Mouse (Mus musculus): ENCODE results near the gene Eno2. TPM values are rescaled to one million over a fixed set of nuclear protein-coding genes. Genes with fewer than 3 reads are reported as not detected.

Eno2 gene
- polyA plus RNA-seq, 1 experiment from 2014 or later: 27.8 TPM

DNA sequence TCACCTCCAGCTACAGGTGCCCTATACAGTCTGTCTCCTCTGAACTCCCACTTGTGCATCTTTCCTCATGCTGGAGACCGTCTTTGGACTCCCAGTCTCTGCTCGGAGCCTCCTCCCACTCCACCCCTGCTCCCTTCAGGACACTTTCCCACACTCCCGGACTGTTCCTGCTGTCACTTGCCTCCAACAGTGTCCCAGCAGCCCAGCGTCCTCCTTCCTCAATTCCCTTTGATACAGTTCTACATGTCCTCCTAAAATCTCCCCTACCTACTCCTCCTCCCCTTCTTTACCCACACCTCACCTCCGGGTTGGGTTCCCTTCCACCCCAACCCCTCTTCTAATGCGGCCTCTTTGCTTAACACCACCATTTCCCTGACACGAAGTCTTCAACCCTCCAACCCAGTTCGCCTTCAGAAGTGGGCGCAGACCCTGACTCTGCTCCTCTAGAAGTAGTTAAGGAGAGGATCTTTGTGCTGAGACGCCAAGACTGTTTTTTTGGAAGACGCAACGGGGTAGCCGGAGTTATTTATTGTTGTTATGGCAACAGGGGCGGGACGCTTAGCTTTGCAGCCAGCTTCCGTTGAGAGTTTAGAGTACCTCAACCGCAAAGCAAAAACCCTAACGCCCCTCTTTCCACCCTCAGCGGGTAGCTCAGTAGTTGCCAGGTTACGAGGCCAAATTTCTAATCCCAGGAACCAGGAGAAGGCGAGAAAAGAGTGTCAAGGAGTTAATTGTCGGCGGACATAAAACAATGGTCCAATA, 9.9 kb upstream of the Eno2 start, which contains the start of gene Lrrc23:
Gene Lrrc23, minus strand, starts transcription at position 506 of the 762 bp plus-strand sequence.
- no peaks in the 10 kb centered on the region for H3K36me3 ChIP-seq
- H3K4me3 ChIP-seq: peak within 1 kb of the TSS; percentile 29
- 4% methylated on average over 23 of the region's 23 CpGs for WGBS
- peaks cover 8% of the 10 kb centered on the region for H3K27me3 ChIP-seq (replicated peaks)
- H3K9ac ChIP-seq: 0 out of 2 replicates have a peak within 1 kb of the TSS, but pooled peaks have one; percentile 22
- H3K9me3 ChIP-seq: no peaks in the 10 kb centered on the region
- peak; percentile 55 for ATAC-seq (ENCODE audit: low FRiP score, low read depth)
- H3K4me1 ChIP-seq: peaks cover 12% of the 10 kb centered on the region
- H3K4me2 ChIP-seq (replicated peaks): peak within 1 kb of the TSS; percentile 70
- no peak within 1 kb of the TSS for H3K27ac ChIP-seq

DNA sequence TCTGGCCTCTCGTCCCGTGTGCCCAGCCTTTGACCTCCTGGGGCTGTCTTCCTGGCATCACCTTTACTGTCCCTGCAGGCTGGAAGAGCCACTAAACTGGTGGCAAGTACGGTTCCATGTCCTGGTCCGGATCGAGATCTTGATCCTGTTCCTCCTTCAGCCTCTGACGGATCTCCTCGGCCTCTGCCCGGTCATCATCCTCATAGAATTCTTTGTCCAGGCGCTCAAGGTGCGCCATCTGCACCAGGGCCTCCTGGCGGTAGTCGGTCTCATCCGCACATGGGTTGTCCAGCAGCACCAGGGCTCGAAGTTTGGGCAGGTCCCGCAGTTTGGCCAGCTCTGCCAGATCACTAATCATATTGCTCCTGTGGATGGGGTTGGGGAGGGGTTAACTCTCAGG, 1.0 kb upstream of the Eno2 start:
- ATAC-seq (ENCODE audit: low FRiP score, low read depth): no peak
- Histone ChIP-seq H3K27ac (no peak overlapping the region), H3K36me3 (no peaks in the 10 kb centered on the region), H3K27me3 (replicated peaks) (peaks cover 14% of the 10 kb centered on the region), H3K9ac (no peak overlapping the region), H3K4me3 (no peak overlapping the region), H3K4me1 (peaks cover 16% of the 10 kb centered on the region), H3K9me3 (no peaks in the 10 kb centered on the region), H3K4me2 (replicated peaks) (no peak overlapping the region)
- 89% methylated on average over 15 of the region's 15 CpGs for WGBS

DNA sequence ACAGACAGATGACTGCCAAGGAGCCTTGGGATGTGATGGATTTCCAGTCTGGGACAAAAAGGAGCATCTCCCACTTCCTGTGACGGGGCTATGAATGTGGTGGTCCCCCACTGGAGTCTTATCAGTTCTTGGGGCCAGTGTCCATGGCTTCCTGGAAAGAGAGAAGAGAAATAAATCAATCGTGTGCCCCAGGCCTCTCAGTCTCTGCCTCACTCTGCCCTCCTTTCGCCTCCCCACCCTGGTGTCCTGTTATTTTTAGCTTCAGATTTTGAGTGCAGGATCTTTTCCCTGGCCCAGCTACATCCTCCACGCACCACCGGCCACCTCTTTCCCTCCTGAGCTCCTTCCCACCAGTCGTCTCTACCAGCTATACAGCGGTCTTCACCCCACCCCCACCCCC, 540 bp upstream of the Eno2 start:
- Histone ChIP-seq H3K4me1 (peaks cover 16% of the 10 kb centered on the region), H3K36me3 (no peaks in the 10 kb centered on the region), H3K4me3 (peak overlapping the region; percentile 44), H3K27me3 (replicated peaks) (peaks cover 14% of the 10 kb centered on the region), H3K27ac (no peak overlapping the region), H3K9me3 (no peaks in the 10 kb centered on the region), H3K9ac (no peak overlapping the region), H3K4me2 (replicated peaks) (peak overlapping the region; percentile 71)
- 0 out of 2 replicates have a peak, but pooled peaks have one; percentile 14 for ATAC-seq (ENCODE audit: low FRiP score, low read depth)
- WGBS: 55% methylated on average over 7 of the region's 7 CpGs

DNA sequence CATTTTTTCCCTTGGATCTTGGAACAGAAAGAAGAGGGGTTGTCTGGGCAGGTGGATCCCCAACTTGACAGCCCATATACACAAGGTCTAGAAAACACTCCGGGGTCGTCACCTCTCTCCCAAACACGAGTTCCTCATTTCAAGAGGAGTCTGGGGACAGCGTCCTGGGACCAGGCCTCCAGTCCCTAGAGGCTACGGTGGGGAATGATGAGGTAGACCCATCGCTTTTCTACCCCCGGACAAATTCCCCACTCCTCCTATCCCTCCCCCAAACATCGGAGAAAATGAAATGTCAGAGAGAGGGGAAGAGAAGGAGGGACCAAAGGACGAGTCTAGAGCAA, 799 bp downstream of the Eno2 start:
- peaks cover 14% of the 10 kb centered on the region for H3K27me3 ChIP-seq (replicated peaks)

DNA sequence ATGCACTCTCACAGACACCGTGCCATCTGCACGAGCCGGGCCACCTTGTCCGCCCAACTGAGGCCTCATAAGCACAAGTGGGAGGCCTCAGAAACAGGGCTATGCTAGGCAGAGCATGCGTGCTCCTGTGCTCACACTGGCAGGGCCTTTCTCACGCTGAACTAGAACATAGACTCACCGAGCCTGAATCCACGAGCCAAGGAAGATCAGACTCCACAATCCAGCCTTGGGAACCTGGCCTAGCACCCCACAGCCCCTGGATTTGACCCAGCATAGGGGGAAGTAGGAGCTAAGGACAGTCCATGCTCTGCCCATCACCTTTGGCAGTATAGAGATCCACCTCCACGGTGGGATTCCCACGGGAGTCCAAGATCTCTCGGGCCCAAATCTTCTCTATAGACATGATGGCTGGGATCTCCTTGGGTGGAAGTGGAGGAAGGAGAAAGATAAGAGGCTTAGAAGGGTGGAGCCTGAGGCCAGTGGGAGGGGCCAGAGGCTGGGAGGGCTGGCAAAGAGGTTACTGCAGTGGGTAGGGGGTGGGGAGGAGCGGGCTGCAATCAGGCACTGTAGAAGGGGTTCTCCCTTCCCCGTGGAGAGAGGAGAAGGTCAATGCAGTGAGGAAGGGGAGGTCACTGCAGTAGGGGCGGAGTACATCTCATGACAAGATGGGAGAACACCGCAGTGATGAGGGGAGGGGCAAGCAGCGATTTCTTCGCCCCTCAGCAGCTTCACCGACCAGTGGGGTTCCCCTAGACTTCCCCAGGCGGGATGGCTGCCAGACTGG, 1.4 kb downstream of the Eno2 start:
- 0 out of 2 replicates have a peak overlapping the region, but pooled peaks have one; percentile 59 for H3K9ac ChIP-seq
- H3K27ac ChIP-seq: no peak overlapping the region
- peak overlapping the region; percentile 71 for H3K4me2 ChIP-seq (replicated peaks)
- H3K4me1 ChIP-seq: peaks cover 16% of the 10 kb centered on the region
- H3K9me3 ChIP-seq: no peaks in the 10 kb centered on the region
- ATAC-seq (ENCODE audit: low FRiP score, low read depth): 0 out of 2 replicates have a peak, but pooled peaks have one; percentile 21
- H3K36me3 ChIP-seq: no peaks in the 10 kb centered on the region
- H3K27me3 ChIP-seq (replicated peaks): peaks cover 14% of the 10 kb centered on the region
- WGBS: 25% methylated on average over 19 of the region's 19 CpGs
- peak overlapping the region; percentile 44 for H3K4me3 ChIP-seq

More for the DNA sequence above, 799 bp downstream of the Eno2 start:
- 5% methylated on average over 9 of the region's 9 CpGs for WGBS
- Histone ChIP-seq H3K27ac (no peak overlapping the region), H3K4me3 (peak overlapping the region; percentile 44), H3K4me2 (replicated peaks) (peak overlapping the region; percentile 71), H3K4me1 (peaks cover 16% of the 10 kb centered on the region), H3K9ac (peak overlapping the region; percentile 59; the same call in 1 of the 2 replicates), H3K36me3 (no peaks in the 10 kb centered on the region), H3K9me3 (no peaks in the 10 kb centered on the region)
- ATAC-seq (ENCODE audit: low FRiP score, low read depth): peak; percentile 4

DNA sequence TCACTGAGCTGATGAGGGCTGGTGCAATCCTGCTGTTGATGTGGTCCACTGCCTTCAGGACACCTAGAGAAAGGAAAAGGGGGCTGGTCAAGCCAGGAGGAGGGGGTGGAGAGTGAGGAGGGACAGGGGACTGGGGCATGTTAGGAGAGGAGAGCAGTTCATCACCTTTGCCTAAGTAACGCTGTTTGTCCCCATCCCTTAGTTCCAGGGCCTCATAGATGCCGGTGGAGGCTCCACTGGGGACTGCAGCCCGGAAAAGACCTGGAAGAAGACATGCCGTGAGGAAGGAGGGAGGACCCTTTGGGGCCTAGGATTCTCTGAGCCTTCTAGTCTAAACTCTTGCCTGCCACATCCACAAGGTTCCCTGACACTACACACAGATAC, 1.9 kb downstream of the Eno2 start:
- Histone ChIP-seq H3K27me3 (replicated peaks) (peaks cover 14% of the 10 kb centered on the region), H3K27ac (no peak overlapping the region), H3K4me3 (no peak overlapping the region), H3K4me2 (replicated peaks) (peak overlapping the region; percentile 71; the same call in 1 of the 2 replicates), H3K4me1 (peaks cover 16% of the 10 kb centered on the region), H3K36me3 (no peaks in the 10 kb centered on the region), H3K9ac (no peak overlapping the region), H3K9me3 (no peaks in the 10 kb centered on the region)
- no peak for ATAC-seq (ENCODE audit: low FRiP score, low read depth)
- whole genome bisulfite sequencing: 33% methylated on average over 4 of the region's 4 CpGs

DNA sequence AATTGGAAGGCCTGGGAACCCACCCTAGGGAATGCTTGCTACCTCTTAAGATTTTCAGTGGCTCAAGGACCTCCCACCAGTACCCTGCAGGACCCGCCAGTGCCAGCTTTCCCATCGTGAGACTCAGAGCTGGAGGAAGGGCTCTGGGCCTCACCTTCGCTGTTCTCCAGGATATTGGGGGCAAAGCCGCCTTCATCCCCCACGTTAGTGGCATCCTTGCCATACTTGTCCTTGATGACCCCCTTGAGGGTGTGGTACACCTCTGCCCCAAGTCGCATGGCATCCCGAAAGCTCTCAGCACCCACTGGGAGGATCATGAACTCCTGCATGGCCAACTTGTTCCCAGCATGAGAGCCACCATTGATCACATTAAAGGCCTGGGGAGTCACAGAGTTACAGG, 3.5 kb downstream of the Eno2 start:
- no peak overlapping the region for H3K9ac ChIP-seq
- WGBS: 88% methylated on average over 7 of the region's 7 CpGs
- no peak for ATAC-seq (ENCODE audit: low FRiP score, low read depth)
- H3K4me1 ChIP-seq: peaks cover 16% of the 10 kb centered on the region
- no peak overlapping the region for H3K4me3 ChIP-seq
- no peaks in the 10 kb centered on the region for H3K9me3 ChIP-seq
- no peak overlapping the region for H3K27ac ChIP-seq
- peaks cover 14% of the 10 kb centered on the region for H3K27me3 ChIP-seq (replicated peaks)
- H3K4me2 ChIP-seq (replicated peaks): no peak overlapping the region
- no peaks in the 10 kb centered on the region for H3K36me3 ChIP-seq

DNA sequence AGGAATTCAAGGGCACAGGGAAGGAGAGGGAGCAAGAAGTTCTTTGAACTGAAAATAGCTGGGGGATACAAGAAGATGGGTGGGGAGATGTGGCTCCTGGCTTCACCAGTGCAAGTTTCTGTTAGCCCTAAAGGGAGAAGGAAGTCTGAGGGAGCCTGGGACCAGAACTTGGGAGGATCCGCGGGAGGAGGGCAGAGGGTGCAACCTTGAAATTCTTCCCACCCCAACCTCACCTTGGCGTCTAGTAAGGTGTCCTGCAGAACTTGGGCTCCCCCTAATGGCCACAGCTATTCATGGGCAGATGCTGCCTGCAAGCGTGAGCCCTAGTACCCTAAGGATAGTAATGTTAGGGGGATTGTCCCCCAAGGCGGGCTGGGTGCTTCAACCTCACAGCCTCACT, 10.2 kb downstream of the Eno2 start:
- 5% methylated on average over 5 of the region's 5 CpGs for WGBS
- no peak overlapping the region for H3K4me3 ChIP-seq
- no peak overlapping the region for H3K27ac ChIP-seq
- no peaks in the 10 kb centered on the region for H3K9me3 ChIP-seq
- H3K4me1 ChIP-seq: peaks cover 38% of the 10 kb centered on the region
- H3K36me3 ChIP-seq: no peaks in the 10 kb centered on the region
- no peak for ATAC-seq (ENCODE audit: low FRiP score, low read depth)
- H3K9ac ChIP-seq: peak overlapping the region; percentile 13; the same call in 1 of the 2 replicates
- no peaks in the 10 kb centered on the region for H3K27me3 ChIP-seq (replicated peaks)
- peak overlapping the region; percentile 75 for H3K4me2 ChIP-seq (replicated peaks)

DNA sequence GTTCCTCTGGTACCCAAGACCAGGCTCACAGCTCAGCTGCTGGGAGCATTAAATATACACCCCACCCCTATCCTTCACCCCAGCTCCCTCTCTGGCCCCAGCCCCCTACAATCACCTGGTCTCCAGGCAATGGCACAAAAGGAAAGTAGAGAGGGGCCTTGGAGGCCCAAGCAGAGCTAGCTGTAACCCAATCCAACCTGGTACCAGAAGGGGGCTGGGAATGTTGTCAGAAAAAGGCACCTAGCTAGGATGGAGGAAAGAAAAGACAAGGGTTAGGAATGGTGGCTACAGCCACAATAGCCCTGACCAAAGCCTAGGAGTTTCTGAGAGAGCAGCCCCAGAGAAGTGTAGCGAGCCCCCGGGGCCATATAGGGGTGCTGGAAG, 10.6 kb downstream of the Eno2 start:
- 56% methylated on average over 2 of the region's 2 CpGs for WGBS
- Histone ChIP-seq H3K9me3 (no peaks in the 10 kb centered on the region), H3K9ac (peak overlapping the region; percentile 13; the same call in 1 of the 2 replicates), H3K4me2 (replicated peaks) (peak overlapping the region; percentile 75), H3K4me3 (no peak overlapping the region), H3K36me3 (no peaks in the 10 kb centered on the region), H3K27me3 (replicated peaks) (no peaks in the 10 kb centered on the region), H3K4me1 (peaks cover 40% of the 10 kb centered on the region), H3K27ac (no peak overlapping the region)
- no peak for ATAC-seq (ENCODE audit: low FRiP score, low read depth)

DNA sequence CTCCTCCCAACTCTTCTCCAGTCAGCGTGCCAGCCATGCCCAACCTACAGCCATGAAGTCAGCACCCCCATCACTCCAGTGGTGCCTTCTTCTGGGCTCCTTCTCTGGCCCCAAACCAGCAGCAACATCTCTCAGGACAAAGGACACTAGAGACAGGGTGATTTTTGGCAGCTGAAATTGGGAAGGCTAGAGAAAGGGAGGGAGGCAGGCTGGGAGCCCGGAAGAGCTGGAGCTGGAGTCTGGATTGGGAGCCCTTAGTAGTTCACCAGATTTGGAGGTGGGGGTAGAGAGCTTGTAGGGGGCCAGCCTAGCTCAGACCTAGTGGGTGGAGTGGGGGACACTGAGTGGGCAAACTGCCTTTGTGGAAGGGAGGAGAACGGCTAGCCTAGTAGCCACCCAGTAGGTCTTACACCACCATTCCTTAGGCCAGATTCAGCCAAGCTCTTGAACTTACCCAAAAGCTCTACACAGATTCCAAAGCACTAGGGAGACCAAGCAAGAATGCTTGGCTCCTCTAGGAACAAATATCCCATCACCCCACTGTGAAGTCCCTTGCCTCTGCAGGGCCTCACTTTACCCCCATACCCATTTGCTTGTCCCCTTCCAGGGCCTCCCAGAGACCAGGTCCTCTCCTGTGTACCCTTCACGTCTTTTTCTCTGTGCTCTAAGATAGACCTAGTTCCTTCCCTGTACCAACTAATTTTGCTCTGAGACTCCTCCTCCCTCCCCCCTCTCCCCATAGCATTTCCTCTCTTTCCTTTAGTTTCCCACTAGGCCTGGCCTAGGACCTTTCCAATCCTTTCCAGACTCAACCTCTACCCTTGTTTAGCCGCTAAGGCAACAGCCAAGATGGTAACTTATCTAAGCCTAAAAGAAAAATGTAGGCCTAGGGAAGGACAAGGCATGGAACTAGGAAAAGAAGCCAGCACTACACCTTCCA, 11.3 kb downstream of the Eno2 start:
- H3K4me2 ChIP-seq (replicated peaks): peak overlapping the region; percentile 75
- H3K27me3 ChIP-seq (replicated peaks): no peaks in the 10 kb centered on the region
- peak overlapping the region; percentile 87 for H3K4me3 ChIP-seq
- no peak for ATAC-seq (ENCODE audit: low FRiP score, low read depth)
- WGBS: 40% methylated on average over 5 of the region's 5 CpGs
- peaks cover 46% of the 10 kb centered on the region for H3K4me1 ChIP-seq
- H3K27ac ChIP-seq: no peak overlapping the region
- H3K9ac ChIP-seq: peak overlapping the region; percentile 97
- H3K9me3 ChIP-seq: no peaks in the 10 kb centered on the region
- H3K36me3 ChIP-seq: no peaks in the 10 kb centered on the region

DNA sequence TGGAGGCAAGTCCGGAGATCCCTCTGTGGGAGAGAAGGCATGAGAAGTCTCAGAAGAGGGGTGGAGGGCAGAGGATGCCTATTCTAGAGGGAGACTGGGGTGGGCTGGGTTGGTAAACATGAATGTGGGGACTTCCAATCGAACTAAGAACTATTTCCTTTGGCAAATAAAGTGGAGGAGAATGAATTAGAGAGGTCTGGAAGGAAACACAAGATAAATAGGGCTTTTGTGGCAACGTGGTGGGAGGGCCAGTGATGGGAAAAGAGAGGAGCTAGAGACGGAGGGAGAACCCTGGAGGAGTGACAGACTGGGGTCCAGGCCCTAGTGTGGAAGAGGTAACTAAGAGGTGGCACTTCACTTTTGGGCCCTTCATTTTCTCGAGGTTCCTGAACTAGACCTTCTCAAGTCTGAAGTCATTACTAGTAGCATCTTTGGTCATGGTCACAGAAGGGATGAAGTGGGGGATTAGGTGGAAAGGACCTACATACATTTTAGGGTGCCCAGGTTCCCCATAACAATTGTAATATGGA, 12.1 kb downstream of the Eno2 start:
- Histone ChIP-seq H3K4me1 (peaks cover 46% of the 10 kb centered on the region), H3K27me3 (replicated peaks) (no peaks in the 10 kb centered on the region), H3K36me3 (0 out of 2 replicates have a peak, but pooled peaks cover 3% of the 10 kb centered on the region), H3K4me2 (replicated peaks) (peak overlapping the region; percentile 75), H3K9ac (peak overlapping the region; percentile 97), H3K9me3 (no peaks in the 10 kb centered on the region), H3K27ac (0 out of 2 replicates have a peak overlapping the region, but pooled peaks have one; percentile 97), H3K4me3 (peak overlapping the region; percentile 87)
- 4% methylated on average over 5 of the region's 5 CpGs for WGBS
- no peak for ATAC-seq (ENCODE audit: low FRiP score, low read depth)
